Comparison of ENCODE assay signal across 9 mouse cellular contexts in the genomic region with DNA sequence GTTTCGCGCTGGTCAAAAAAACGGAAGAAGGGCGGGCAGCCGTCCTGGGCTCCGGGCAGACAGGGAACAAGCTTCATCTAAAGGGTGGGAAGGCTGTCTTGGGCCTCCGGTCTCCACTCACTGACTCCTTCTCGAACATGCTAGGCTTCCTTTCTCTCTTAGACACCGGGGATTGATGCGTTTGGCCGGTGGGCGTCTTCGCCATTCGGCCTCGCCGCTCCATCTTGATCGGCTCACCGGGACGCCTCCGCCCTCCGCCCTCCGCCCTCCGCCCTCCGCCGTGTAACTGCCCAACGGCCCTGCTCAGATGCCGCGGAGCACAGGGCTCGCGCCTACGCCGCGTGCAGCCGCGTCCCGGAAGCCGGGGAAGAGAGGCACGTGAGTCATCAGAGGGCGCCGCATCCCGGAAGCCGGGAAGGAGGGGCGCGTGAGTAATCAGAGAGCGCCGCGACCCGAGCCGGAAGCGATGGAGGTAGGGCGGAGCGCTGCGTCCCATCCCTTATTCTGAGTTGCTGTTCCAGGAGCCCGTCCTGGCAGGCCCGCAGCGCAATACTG. TPM values are rescaled to one million over a fixed set of nuclear protein-coding genes. Genes with fewer than 3 reads are reported as not detected.
DNase-seq lines count a peak whose midpoint lies in the region; ATAC-seq lines count a peak whose summit lies in the region.
"Not testable (repeated sequence)": the region's sequence is repeated elsewhere in the genome, so short reads cannot be mapped to it uniquely, and the experiment has no call there.
"Had no signal": no experiment of that assay in that cellular context is flagged by ENCODE, and none has a peak within 500 bp of the region (broad histone marks: within the 10 kb centered on the region; RNA-seq: fewer than 3 reads in every experiment).

A gene (plus strand): TSS at position 34 of the 555 bp plus-strand sequence.
A gene (minus strand): TSS at position 314 of the 555 bp plus-strand sequence.
A gene (minus strand): TSS at position 363 of the 555 bp plus-strand sequence.

- not testable (repeated sequence) for H3K9me3 ChIP-seq in forebrain, embryonic 12.5 days; heart, embryonic 15.5 days (replicated peaks); limb, embryonic 13.5 days

- not testable (repeated sequence) for H3K9ac ChIP-seq in forebrain, embryonic 12.5 days; heart, embryonic 15.5 days; limb, embryonic 13.5 days

- not testable (repeated sequence) for H3K4me2 ChIP-seq in forebrain, embryonic 12.5 days; heart, embryonic 15.5 days; limb, embryonic 13.5 days (replicated peaks)

- H3K27ac ChIP-seq in forebrain, embryonic 12.5 days; heart, embryonic 15.5 days; limb, embryonic 13.5 days: not testable (repeated sequence)

- WGBS in forebrain, embryonic 12.5 days: 0% methylated on average over 12 of the region's 56 CpGs
- no CpG with 5 or more reads among the region's 56 CpGs for WGBS in heart, embryonic 15.5 days
- WGBS in limb, embryonic 13.5 days: 0% methylated on average over 12 of the region's 56 CpGs

- H3K4me1 ChIP-seq in forebrain, embryonic 12.5 days; heart, embryonic 15.5 days (replicated peaks); limb, embryonic 13.5 days: not testable (repeated sequence)

- peak; percentile 28 to 51 for DNase-seq in cerebellum, adult 18-20 months
- DNase-seq in kidney, adult 18-20 months: peak; percentile 58
- DNase-seq in spleen, adult 18-20 months: peak; percentile 32 to 44

- not testable (repeated sequence) for H3K27me3 ChIP-seq in forebrain, embryonic 12.5 days; heart, embryonic 15.5 days; limb, embryonic 13.5 days

- H3K36me3 ChIP-seq in forebrain, embryonic 12.5 days (replicated peaks); heart, embryonic 15.5 days; limb, embryonic 13.5 days: not testable (repeated sequence)

- peak; percentile 98 for ATAC-seq in forebrain, embryonic 12.5 days (ENCODE audit: low FRiP score)
- ATAC-seq in heart, embryonic 15.5 days (replicated peaks; ENCODE audit: insufficient number of reproducible peaks, insufficient read depth, low FRiP score, low read depth): peak; percentile 96
- peak; percentile 98 for ATAC-seq in limb, embryonic 13.5 days (ENCODE audit: low FRiP score, low read depth)
- peak; percentile 91 for ATAC-seq in megakaryocyte-erythroid progenitor cell, adult 5-6 weeks (replicated peaks; ENCODE audit: low FRiP score, low TSS enrichment, poor library complexity, severe bottlenecking)

- peak within 1 kb of the TSS; percentile 28 for H3K4me3 ChIP-seq in forebrain, embryonic 12.5 days (replicated peaks)
- H3K4me3 ChIP-seq in heart, embryonic 15.5 days: 0 out of 2 replicates have a peak within 1 kb of the TSS, but pooled peaks have one; percentile 26
- H3K4me3 ChIP-seq in limb, embryonic 13.5 days: not testable (repeated sequence)

RNA-seq across cellular contexts. Expression of the first gene that starts in this region (rescaled TPM):
- polyA plus RNA-seq in forebrain, embryonic 12.5 days (2016; fragmentation: Nextera tagmentation; extraction: Ambion mirVana): 91.1 and 106 TPM in 2 replicates
- polyA plus RNA-seq in heart, embryonic 15.5 days (2015; fragmentation: Nextera tagmentation; extraction: Ambion mirVana): 51.9 and 64.6 TPM in 2 replicates
- polyA plus RNA-seq in limb, embryonic 13.5 days (2015; fragmentation: Nextera tagmentation; extraction: Ambion mirVana): 91.4 and 95.4 TPM in 2 replicates
- 96.5 and 117 TPM in 2 replicates for total RNA-seq in megakaryocyte-erythroid progenitor cell, adult 5-6 weeks (2014; fragmentation: Nextera tagmentation)
- total RNA-seq in megakaryocyte-erythroid progenitor cell, adult 5-6 weeks (2017): 26.7 and 35.7 TPM in 2 replicates

RNA-seq across cellular contexts. Expression of the second gene that starts in this region (rescaled TPM):
- polyA plus RNA-seq in forebrain, embryonic 12.5 days (2016; fragmentation: Nextera tagmentation; extraction: Ambion mirVana): 0.74 TPM in 1 of 2 replicates, not detected in the other
- 1.00 TPM in 1 of 2 replicates, not detected in the other for polyA plus RNA-seq in heart, embryonic 15.5 days (2015; fragmentation: Nextera tagmentation; extraction: Ambion mirVana)
- 0.32 and 0.39 TPM in 2 replicates for polyA plus RNA-seq in limb, embryonic 13.5 days (2015; fragmentation: Nextera tagmentation; extraction: Ambion mirVana)
- total RNA-seq in megakaryocyte-erythroid progenitor cell, adult 5-6 weeks (2014; fragmentation: Nextera tagmentation): 6.5 and 7.7 TPM in 2 replicates
- 3.3 TPM in 1 of 2 replicates, not detected in the other for total RNA-seq in megakaryocyte-erythroid progenitor cell, adult 5-6 weeks (2017)
- total RNA-seq: gastrocnemius, adult 18-20 months had no signal
- polyA plus RNA-seq: small intestine, adult 2 months had no signal

RNA-seq across cellular contexts. Expression of the third gene that starts in this region (rescaled TPM):
- polyA plus RNA-seq in forebrain, embryonic 12.5 days (2016; fragmentation: Nextera tagmentation; extraction: Ambion mirVana): 6.7 and 6.8 TPM in 2 replicates
- 1.9 and 2.1 TPM in 2 replicates for polyA plus RNA-seq in heart, embryonic 15.5 days (2015; fragmentation: Nextera tagmentation; extraction: Ambion mirVana)
- 3.3 and 3.8 TPM in 2 replicates for polyA plus RNA-seq in limb, embryonic 13.5 days (2015; fragmentation: Nextera tagmentation; extraction: Ambion mirVana)
- 4.2 and 7.4 TPM in 2 replicates for total RNA-seq in megakaryocyte-erythroid progenitor cell, adult 5-6 weeks (2014; fragmentation: Nextera tagmentation)
- 10.1 and 11.8 TPM in 2 replicates for total RNA-seq in megakaryocyte-erythroid progenitor cell, adult 5-6 weeks (2017)
